Mouse (Mus musculus) midbrain, embryonic 11.5 days (tissue): ENCODE data around the gene Gh. TPM values are rescaled to one million over a fixed set of nuclear protein-coding genes. Genes with fewer than 3 reads are reported as not detected.
A peak's percentile ranks its signal among the peaks of the same experiment; 100 is the strongest.

Source experiments
- ATAC-seq: fragments of 200-750 bp; cut with Nextera tagmentation; 2 replicates; pipeline ENCODE4 v1.8.0; 2017; ENCODE audit warnings: moderate TSS enrichment, moderate library complexity; ENCODE audit not compliant: low FRiP score
- DNase-seq: peaks from one replicate; pipeline ENCODE4 v3.0.0; 2015; ENCODE audit warnings: low spot score; ENCODE audit errors: missing footprints
- H3K27ac ChIP-seq: fragments of 300-500 bp; sonication (generic); 2 replicates; pipeline ENCODE4 v1.5.1; 2014; ENCODE audit warnings: low read depth, low read length
- H3K27me3 ChIP-seq: fragments of 300-500 bp; sonication (generic); 2 replicates; pipeline ENCODE4 v1.6.1; 2014; ENCODE audit warnings: mild to moderate bottlenecking, low read length, moderate library complexity, mixed read lengths; ENCODE audit not compliant: control insufficient read depth, insufficient read depth
- H3K36me3 ChIP-seq: fragments of 300-500 bp; sonication (generic); 2 replicates; pipeline ENCODE4 v1.6.1; 2014; ENCODE audit warnings: mild to moderate bottlenecking, low read length, moderate library complexity, mixed read lengths; ENCODE audit not compliant: control insufficient read depth, insufficient read depth
- H3K4me1 ChIP-seq: fragments of 300-500 bp; sonication (generic); 2 replicates; pipeline ENCODE4 v1.6.1; 2014; ENCODE audit warnings: low read length; ENCODE audit not compliant: control insufficient read depth, insufficient read depth
- H3K4me2 ChIP-seq: fragments of 300-500 bp; sonication (generic); 2 replicates; pipeline ENCODE4 v1.6.1; 2014; ENCODE audit warnings: mild to moderate bottlenecking, moderate library complexity
- H3K4me3 ChIP-seq: fragments of 300-500 bp; sonication (generic); 2 replicates; pipeline ENCODE4 v1.5.1; 2014; ENCODE audit warnings: low read depth, low read length
- H3K9ac ChIP-seq: fragments of 300-500 bp; sonication (generic); 2 replicates; pipeline ENCODE4 v1.6.1; 2014; ENCODE audit warnings: low read length
- H3K9me3 ChIP-seq: fragments of 300-500 bp; sonication (generic); 2 replicates; pipeline ENCODE4 v1.6.1; 2016; ENCODE audit warnings: low read length; ENCODE audit not compliant: control insufficient read depth
- WGBS: fragments of 180-500 bp; shearing (Covaris S2); extraction: QIAGEN DNeasy Blood & Tissue Kit; methylation state at CpG from one replicate; pipeline ENCODE4 v1.1.7; 2014; 5-methylcytosine and 5-hydroxymethylcytosine counted together
- polyA plus RNA-seq: library from polyadenylated mRNA; unstranded; fragments of >200 nt; fragmentation: Nextera tagmentation; extraction: Ambion mirVana; gene quantifications from 2 replicates; pipeline ENCODE4 v1.2.1, GENCODE M21; 2014

Gh gene
- polyA plus RNA-seq, 1 experiment from 2014 or later: not detected

DNA sequence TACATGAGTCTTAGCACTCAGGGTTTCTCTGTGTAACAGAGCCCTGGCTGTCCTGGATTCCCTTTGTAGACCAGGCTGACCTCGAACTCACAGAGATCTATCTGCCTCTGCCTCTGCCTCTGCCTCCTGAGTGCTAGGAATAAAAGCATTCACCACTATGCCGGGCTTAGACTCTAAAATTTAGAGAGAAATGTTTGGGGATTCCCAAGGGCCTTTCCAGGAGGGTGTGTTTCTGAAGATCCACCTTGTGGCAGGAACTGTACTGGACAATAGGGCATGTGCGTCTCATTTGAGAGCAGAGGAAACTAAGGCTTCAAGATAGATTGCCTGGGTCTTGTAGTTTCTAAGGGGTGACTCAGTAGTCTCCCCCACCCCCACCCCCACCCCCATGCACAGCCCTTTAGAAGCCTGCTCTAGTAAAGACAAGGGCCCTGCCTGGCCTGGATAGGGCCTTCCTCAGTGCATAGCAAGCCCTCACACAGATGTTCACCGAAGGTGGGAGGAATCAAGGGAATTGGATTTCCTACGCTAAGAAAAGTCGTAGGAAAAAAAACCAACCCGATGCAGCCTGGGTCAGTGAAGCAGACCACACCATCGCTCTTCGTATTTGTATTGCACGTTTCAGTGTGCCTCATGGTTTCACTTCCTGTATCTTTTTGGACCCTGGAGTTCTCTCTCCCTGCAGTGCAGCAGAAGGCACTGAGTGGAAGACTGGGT lies 3.8 kb upstream of the Gh start:
- no peak overlapping the region for H3K4me3 ChIP-seq
- no peaks in the 10 kb centered on the region for H3K9me3 ChIP-seq
- H3K36me3 ChIP-seq: no peaks in the 10 kb centered on the region
- H3K9ac ChIP-seq: no peak overlapping the region
- no peak overlapping the region for H3K4me2 ChIP-seq
- no peaks in the 10 kb centered on the region for H3K27me3 ChIP-seq
- no peak overlapping the region for H3K27ac ChIP-seq
- H3K4me1 ChIP-seq: no peaks in the 10 kb centered on the region
- 87% methylated on average over 10 of the region's 10 CpGs for WGBS
- ATAC-seq (no peak), DNase-seq (no peak)

DNA sequence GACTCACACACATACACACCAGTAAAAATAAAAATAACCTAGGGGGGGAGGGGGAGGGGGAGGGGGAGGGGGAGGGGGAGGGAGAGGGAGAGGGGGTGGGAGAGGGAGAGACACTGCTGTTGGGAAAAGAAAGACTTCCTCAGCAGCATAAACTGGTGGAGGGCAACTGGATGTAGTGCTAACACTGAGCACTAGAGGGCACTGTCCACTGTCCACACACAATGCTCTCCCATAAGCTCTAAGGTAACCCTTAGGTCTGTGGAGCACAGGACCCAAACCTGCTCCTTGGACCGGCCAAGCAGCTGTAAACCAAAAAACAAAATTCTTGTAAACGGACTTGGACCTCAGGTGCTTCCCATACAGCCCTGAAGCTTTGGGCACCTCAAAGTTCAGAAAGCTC lies 969 bp upstream of the Gh start:
- Histone ChIP-seq H3K27ac (no peak overlapping the region), H3K36me3 (no peaks in the 10 kb centered on the region), H3K4me1 (no peaks in the 10 kb centered on the region), H3K4me3 (no peak overlapping the region), H3K4me2 (no peak overlapping the region), H3K9ac (no peak overlapping the region), H3K27me3 (no peaks in the 10 kb centered on the region), H3K9me3 (no peaks in the 10 kb centered on the region)
- ATAC-seq: no peak
- WGBS: 25% methylated on average over 2 of the region's 2 CpGs
- DNase-seq: peak; percentile 95

DNA sequence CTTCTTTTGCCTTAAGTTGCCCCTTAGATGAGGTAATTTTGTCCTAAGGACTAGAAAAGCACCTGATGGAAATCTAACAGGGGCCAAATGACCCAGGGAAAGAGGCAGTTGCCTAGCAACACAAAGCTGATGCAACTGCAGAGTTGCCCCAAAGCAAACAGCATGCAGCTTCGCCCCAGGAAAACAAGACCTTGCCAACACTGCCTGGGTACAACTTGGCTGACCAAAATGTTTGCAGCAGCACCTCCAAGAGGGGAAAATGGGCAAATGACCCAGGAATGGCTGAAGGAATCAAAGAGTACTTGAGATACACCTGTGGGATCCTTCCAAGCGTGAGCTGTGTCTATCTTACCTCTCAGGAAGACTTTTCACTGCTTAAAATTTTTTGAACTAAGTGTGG lies 9.8 kb downstream of the Gh start:
- H3K9me3 ChIP-seq: no peaks in the 10 kb centered on the region
- WGBS: 84% methylated on average over 2 of the region's 2 CpGs
- H3K4me2 ChIP-seq: no peak overlapping the region
- no peak overlapping the region for H3K9ac ChIP-seq
- no peak overlapping the region for H3K4me3 ChIP-seq
- no peaks in the 10 kb centered on the region for H3K4me1 ChIP-seq
- no peak overlapping the region for H3K27ac ChIP-seq
- peak; percentile 73 for DNase-seq
- no peaks in the 10 kb centered on the region for H3K36me3 ChIP-seq
- ATAC-seq: no peak
- H3K27me3 ChIP-seq: no peaks in the 10 kb centered on the region

DNA sequence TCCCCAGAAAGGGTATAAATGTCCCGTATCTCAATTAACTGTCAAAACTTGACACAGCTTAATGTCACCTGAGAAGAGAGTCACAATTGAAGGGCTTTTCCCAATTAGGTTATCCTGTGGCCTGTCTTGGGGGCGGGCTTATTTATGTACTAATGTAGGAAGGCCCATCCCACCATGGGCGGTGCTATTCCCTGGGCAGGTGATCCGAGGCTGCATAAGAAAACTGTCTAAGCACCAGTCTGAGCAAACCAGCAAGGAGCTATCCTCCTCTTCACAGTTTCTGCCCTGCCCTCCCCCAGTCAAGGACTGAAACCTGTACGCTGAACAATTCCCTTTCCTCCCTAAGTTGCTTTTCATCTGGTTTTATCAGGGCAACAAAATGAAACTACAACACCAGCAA lies 11.3 kb downstream of the Gh start:
- no peaks in the 10 kb centered on the region for H3K9me3 ChIP-seq
- no peak overlapping the region for H3K4me3 ChIP-seq
- H3K27me3 ChIP-seq: no peaks in the 10 kb centered on the region
- no peaks in the 10 kb centered on the region for H3K4me1 ChIP-seq
- no peak for DNase-seq
- H3K4me2 ChIP-seq: no peak overlapping the region
- no peak overlapping the region for H3K9ac ChIP-seq
- no peak for ATAC-seq
- WGBS: 90% methylated on average over 5 of the region's 5 CpGs
- H3K27ac ChIP-seq: no peak overlapping the region
- H3K36me3 ChIP-seq: no peaks in the 10 kb centered on the region

DNA sequence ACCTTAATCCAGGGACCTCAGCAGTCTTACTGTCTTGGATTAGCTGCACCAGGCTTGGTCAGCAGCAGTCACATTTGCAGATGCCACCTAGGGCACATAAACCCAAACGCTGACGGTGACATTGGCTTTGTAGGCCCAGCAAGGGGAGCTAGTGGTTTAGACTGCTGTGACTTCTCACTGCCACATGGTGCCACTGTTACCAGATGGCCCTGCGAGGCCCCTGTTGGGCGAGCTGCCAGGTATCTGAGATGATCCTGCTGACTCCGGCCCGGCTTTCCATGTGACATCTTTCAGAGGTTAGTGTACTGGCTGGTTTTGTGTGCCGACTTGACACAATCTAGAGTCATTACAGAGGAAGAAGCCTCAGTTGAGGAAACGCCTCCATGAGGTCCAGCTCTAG lies 12.3 kb downstream of the Gh start:
- no peak overlapping the region for H3K9ac ChIP-seq
- ATAC-seq: no peak
- no peaks in the 10 kb centered on the region for H3K27me3 ChIP-seq
- H3K27ac ChIP-seq: no peak overlapping the region
- DNase-seq: no peak
- WGBS: 76% methylated on average over 8 of the region's 8 CpGs
- no peaks in the 10 kb centered on the region for H3K9me3 ChIP-seq
- H3K4me2 ChIP-seq: no peak overlapping the region
- H3K4me3 ChIP-seq: no peak overlapping the region
- no peaks in the 10 kb centered on the region for H3K4me1 ChIP-seq
- no peaks in the 10 kb centered on the region for H3K36me3 ChIP-seq

DNA sequence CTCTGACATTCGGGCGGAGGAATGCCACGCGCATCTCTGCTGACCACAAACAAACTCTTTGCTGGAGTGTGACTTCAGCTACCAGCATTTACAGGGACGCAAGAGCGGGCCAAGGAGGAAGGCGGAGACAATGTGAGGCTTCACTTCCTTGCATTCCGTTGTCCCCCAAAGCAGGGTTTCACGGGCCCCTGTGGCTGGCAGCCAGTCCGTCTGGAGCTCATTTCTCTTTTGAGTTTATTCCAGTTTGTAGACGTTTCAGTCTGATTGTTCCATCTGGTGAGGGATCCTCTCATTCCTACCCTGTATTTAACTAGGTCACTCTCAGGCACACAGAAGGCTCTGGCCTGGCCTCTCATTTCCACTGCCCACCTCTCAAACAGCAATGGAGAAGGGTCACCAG lies 14.7 kb downstream of the Gh start:
- Histone ChIP-seq H3K9ac (no peak overlapping the region), H3K4me1 (no peaks in the 10 kb centered on the region), H3K4me2 (no peak overlapping the region), H3K9me3 (no peaks in the 10 kb centered on the region), H3K36me3 (no peaks in the 10 kb centered on the region), H3K27ac (no peak overlapping the region), H3K4me3 (no peak overlapping the region), H3K27me3 (no peaks in the 10 kb centered on the region)
- WGBS: 76% methylated on average over 11 of the region's 11 CpGs
- ATAC-seq (no peak), DNase-seq (no peak)

DNA sequence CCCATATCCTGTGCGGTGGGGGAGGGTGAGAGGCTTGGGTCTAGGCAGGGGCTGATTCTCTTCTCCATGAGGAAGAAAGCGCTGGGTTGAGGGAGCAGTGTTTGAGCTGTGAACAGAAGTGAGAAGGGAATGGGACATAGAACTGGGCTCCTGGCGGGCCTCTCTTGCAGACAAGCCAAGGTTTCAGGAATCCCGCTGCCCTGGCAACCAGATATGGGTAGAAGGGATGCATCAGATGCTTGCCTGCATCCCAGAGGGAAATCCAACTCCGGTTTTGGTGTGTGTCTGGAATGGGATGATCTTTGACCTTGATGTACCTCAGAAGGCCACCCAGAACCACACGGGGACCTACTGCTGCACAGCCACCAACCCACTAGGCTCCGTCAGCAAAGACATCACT lies 15.5 kb downstream of the Gh start:
- Histone ChIP-seq H3K36me3 (no peaks in the 10 kb centered on the region), H3K4me2 (no peak overlapping the region), H3K4me1 (no peaks in the 10 kb centered on the region), H3K9me3 (no peaks in the 10 kb centered on the region), H3K27ac (no peak overlapping the region), H3K27me3 (no peaks in the 10 kb centered on the region), H3K9ac (no peak overlapping the region), H3K4me3 (no peak overlapping the region)
- DNase-seq (no peak), ATAC-seq (no peak)
- 89% methylated on average over 7 of the region's 7 CpGs for WGBS

DNA sequence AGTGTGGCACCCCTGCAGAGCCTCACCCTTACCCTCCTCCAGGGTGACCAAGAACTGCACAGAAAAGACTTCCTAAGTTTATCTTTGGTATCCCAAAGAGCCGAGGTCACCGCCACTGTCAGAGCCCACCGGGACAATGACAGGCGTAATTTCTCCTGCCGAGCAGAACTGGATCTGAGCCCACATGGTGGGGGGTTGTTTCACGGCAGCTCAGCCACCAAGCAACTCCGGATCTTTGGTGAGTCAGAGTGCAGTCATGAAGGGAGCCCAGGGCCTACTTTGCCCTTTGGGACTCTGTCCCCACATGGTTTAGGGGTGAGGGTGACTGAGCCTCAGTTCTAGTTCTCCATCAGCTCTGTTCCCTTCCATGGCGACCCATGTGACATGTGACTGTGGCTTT lies 17.5 kb downstream of the Gh start:
- DNase-seq (peak; percentile 19), ATAC-seq (no peak)
- Histone ChIP-seq H3K27ac (no peak overlapping the region), H3K36me3 (no peaks in the 10 kb centered on the region), H3K9ac (no peak overlapping the region), H3K4me3 (no peak overlapping the region), H3K27me3 (no peaks in the 10 kb centered on the region), H3K4me1 (no peaks in the 10 kb centered on the region), H3K9me3 (no peaks in the 10 kb centered on the region), H3K4me2 (no peak overlapping the region)
- 64% methylated on average over 8 of the region's 8 CpGs for WGBS

DNA sequence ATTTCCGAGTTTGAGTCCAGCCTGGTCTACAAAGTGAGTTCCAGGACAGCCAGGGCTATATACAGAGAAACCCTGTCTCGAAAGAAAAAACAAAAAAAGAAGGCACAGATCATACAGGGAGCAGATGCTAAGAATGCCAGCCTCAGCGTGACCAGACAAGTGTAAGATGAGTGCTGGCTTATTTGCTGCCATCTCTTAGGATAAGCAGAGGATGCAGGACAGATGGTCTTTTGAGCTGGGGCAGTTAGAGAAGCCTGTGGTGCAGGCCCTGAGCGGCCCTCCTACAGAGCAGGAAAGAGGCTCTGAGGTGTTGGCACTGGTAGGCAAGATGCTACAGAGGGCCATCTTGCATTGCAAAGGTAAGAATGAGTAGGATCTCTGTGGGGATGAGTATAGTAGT lies 18.3 kb downstream of the Gh start:
- DNase-seq: no peak
- no peak overlapping the region for H3K4me2 ChIP-seq

More for the DNA sequence above, 18.3 kb downstream of the Gh start:
- Histone ChIP-seq H3K9ac (no peak overlapping the region), H3K27me3 (no peaks in the 10 kb centered on the region), H3K4me1 (no peaks in the 10 kb centered on the region), H3K4me3 (no peak overlapping the region), H3K9me3 (no peaks in the 10 kb centered on the region), H3K36me3 (no peaks in the 10 kb centered on the region), H3K27ac (no peak overlapping the region)
- 86% methylated on average over 4 of the region's 4 CpGs for WGBS
- ATAC-seq: no peak
